Comparison of ENCODE assay signal across 13 mouse cellular contexts in the genomic region with DNA sequence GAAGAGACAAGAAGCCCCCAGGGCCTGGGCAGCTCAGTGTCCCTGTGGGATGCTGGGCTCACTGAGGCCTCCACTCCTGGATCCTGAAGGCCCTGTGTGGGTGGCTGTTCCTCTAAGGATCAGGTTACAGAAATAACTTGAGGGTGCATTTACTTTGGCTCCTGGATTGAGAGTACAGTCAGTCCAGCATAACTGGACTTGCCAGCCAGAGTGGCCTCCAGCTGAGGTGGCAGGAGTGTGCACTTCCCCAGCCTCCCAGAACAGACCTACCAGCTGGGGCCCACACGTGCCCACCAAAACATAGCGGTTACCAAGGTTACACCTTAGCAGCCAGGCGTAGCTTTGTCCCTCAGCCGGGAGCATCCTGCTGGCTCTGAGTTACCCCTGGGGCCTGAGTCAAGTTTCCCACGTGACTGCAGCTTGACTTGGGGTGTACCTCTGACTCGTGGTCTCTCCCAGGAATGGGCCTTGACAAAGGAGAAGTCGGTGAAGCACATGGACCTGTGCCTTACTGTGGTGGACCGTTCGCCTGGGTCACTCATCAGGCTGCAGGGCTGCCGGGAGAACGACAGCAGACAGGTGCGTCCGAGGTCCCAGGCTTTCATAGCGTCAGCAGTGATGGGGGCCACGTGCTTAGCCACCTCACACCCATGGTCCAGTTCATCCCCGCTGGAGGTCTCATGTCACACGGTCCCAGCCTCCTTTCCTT.
DNase-seq lines count a peak whose midpoint lies in the region; ATAC-seq lines count a peak whose summit lies in the region.
"Had no signal": no experiment of that assay in that cellular context is flagged by ENCODE, and none has a peak within 500 bp of the region (broad histone marks: within the 10 kb centered on the region; RNA-seq: fewer than 3 reads in every experiment).

No protein-coding gene starts in this region.

- H3K4me1 ChIP-seq in hindbrain, embryonic 10.5 days (replicated peaks), result peaks cover 14% of the 10 kb centered on the region
- H3K4me1 ChIP-seq in midbrain, embryonic 14.5 days (ENCODE audit: control insufficient read depth, insufficient read depth, low read length), result no peaks in the 10 kb centered on the region
- H3K4me1 ChIP-seq: stomach, embryonic 15.5 days had no signal

- no peak overlapping the region for H3K9ac ChIP-seq in midbrain, embryonic 14.5 days (replicated peaks; ENCODE audit: low read length)
- H3K9ac ChIP-seq: stomach, embryonic 15.5 days had no signal

- intact Hi-C loops in left cerebral cortex, postnatal 4 days (cut with DNase I), result no loop called here
- intact Hi-C loops in left cerebral cortex, postnatal 14 days (cut with DNase I), result loop anchor here (10.0 kb wide), 1 partner anchor 416 kb away; no protein-coding TSS in a partner anchor
- intact Hi-C loops in heart, postnatal 10 days (cut with DNase I), result loop anchor here (10.0 kb wide), 1 partner anchor 546 kb away; no protein-coding TSS in a partner anchor

- H3K9me3 ChIP-seq in hindbrain, embryonic 10.5 days, result no peaks in the 10 kb centered on the region
- no peaks in the 10 kb centered on the region for H3K9me3 ChIP-seq in midbrain, embryonic 14.5 days (ENCODE audit: control insufficient read depth, low read length)
- H3K9me3 ChIP-seq: forebrain, embryonic 10.5 days; stomach, embryonic 15.5 days had no signal

- H3K27ac ChIP-seq in hindbrain, embryonic 10.5 days, result no peak overlapping the region
- H3K27ac ChIP-seq in midbrain, embryonic 14.5 days (replicated peaks; ENCODE audit: low read depth, low read length), result 0 out of 2 replicates have a peak overlapping the region, but pooled peaks have one; percentile 45
- H3K27ac ChIP-seq: forebrain, embryonic 10.5 days; stomach, embryonic 15.5 days had no signal

- H3K27me3 ChIP-seq in hindbrain, embryonic 10.5 days (ENCODE audit: insufficient read depth, poor library complexity, severe bottlenecking), result no peaks in the 10 kb centered on the region
- no peaks in the 10 kb centered on the region for H3K27me3 ChIP-seq in midbrain, embryonic 14.5 days (ENCODE audit: control insufficient read depth, insufficient read depth, low read length)
- H3K27me3 ChIP-seq: stomach, embryonic 15.5 days had no signal

- DNase-seq in left cerebral cortex, postnatal 4 days, result peak; percentile 34
- DNase-seq in left cerebral cortex, postnatal 14 days (ENCODE audit: low spot score in 2 of 2), result no peak
- peak; percentile 60 for DNase-seq in NIH3T3 (ENCODE audit: low read depth)
- DNase-seq in hindbrain, embryonic 10.5 days (ENCODE audit: low spot score), result peak; percentile 38
- DNase-seq in midbrain, embryonic 14.5 days, result peak; percentile 38
- no peak for DNase-seq in frontal cortex, adult 2 months (ENCODE audit: extremely low spot score in 1 of 2, low spot score in 1 of 2)
- DNase-seq in right cerebral cortex, postnatal 36 days (ENCODE audit: low spot score in 2 of 2), result no peak
- no peak for DNase-seq in heart, postnatal 10 days
- DNase-seq: gastrocnemius, postnatal 10 days; right cerebral cortex, postnatal 14 days had no signal

- WGBS in hindbrain, embryonic 10.5 days, result 67% methylated on average over 17 of the region's 17 CpGs
- WGBS in midbrain, embryonic 14.5 days, result 58% methylated on average over 17 of the region's 17 CpGs

- peaks cover 98% of the 10 kb centered on the region for H3K36me3 ChIP-seq in hindbrain, embryonic 10.5 days
- H3K36me3 ChIP-seq in midbrain, embryonic 14.5 days (ENCODE audit: control insufficient read depth, insufficient read depth, low read length), result peaks cover 89% of the 10 kb centered on the region

- H3K4me2 ChIP-seq in midbrain, embryonic 14.5 days (ENCODE audit: low read length), result no peak overlapping the region
- H3K4me2 ChIP-seq: stomach, embryonic 15.5 days had no signal

- peak; percentile 24; the same call in 1 of the 2 replicates for ATAC-seq in midbrain, embryonic 14.5 days (ENCODE audit: low FRiP score, low TSS enrichment)
- ATAC-seq: activated CD4-positive, CD25-positive, alpha-beta regulatory T cell, adult 4 months had no signal

- H3K4me3 ChIP-seq in hindbrain, embryonic 10.5 days, result no peak overlapping the region
- no peak overlapping the region for H3K4me3 ChIP-seq in midbrain, embryonic 14.5 days (replicated peaks; ENCODE audit: low read depth, low read length)
- H3K4me3 ChIP-seq: forebrain, embryonic 10.5 days; stomach, embryonic 15.5 days had no signal

Comparison
In these comparisons a context has a peak if more than half of its experiments do, and no peak if none do; other contexts are left out.
1. DNase-seq: peak in left cerebral cortex, postnatal 4 days (single experiment), NIH3T3 (single experiment), hindbrain, embryonic 10.5 days (single experiment) and midbrain, embryonic 14.5 days (single experiment); none in left cerebral cortex, postnatal 14 days (0 of 2), frontal cortex, adult 2 months (0 of 2), right cerebral cortex, postnatal 36 days (0 of 2) and heart, postnatal 10 days (0 of 2).